27 mouse cellular contexts compared by ENCODE assay signal in genomic region chr16:37879750-37880419, GRCm38 (mm10). TPM values are rescaled to one million over a fixed set of nuclear protein-coding genes. Genes with fewer than 3 reads are reported as not detected.
DNase-seq lines count a peak whose midpoint lies in the region; ATAC-seq and TF ChIP-seq lines count a peak whose summit lies in the region.
"Had no signal": no experiment of that assay in that cellular context is flagged by ENCODE, and none has a peak within 500 bp of the region (broad histone marks: within the 10 kb centered on the region; RNA-seq: fewer than 3 reads in every experiment).

No protein-coding gene starts in this region.

- no peak overlapping the region for H3K9ac ChIP-seq in intestine, postnatal 0 days (ENCODE audit: low read depth, low read length)
- H3K9ac ChIP-seq in liver, embryonic 16.5 days (ENCODE audit: low read depth, low read length), result no peak overlapping the region
- H3K9ac ChIP-seq: embryonic facial prominence, embryonic 12.5 days; embryonic facial prominence, embryonic 15.5 days; forebrain, postnatal 0 days; heart, embryonic 12.5 days; hindbrain, embryonic 14.5 days had no signal

- peak; percentile 57; the same call in 1 of the 2 replicates for ATAC-seq in intestine, postnatal 0 days
- ATAC-seq in liver, embryonic 16.5 days (ENCODE audit: low read depth), result peak; percentile 76
- ATAC-seq: activated CD4-positive, CD25-positive, alpha-beta regulatory T cell, adult 4 months; forebrain, embryonic 14.5 days; forebrain, postnatal 0 days; hindbrain, postnatal 0 days had no signal

- TF ChIP-seq CTCF in intestine, postnatal 0 days (IDR thresholded peaks at IDR 0.05; ENCODE audit: low read depth), result no peak

- peak overlapping the region; percentile 3; the same call in 1 of the 2 replicates for H3K27ac ChIP-seq in intestine, postnatal 0 days (ENCODE audit: low read depth, low read length)
- peak overlapping the region; percentile 63 for H3K27ac ChIP-seq in liver, embryonic 16.5 days (ENCODE audit: low read length)
- H3K27ac ChIP-seq: embryonic facial prominence, embryonic 12.5 days; embryonic facial prominence, embryonic 15.5 days; heart, adult 2 months; hindbrain, embryonic 14.5 days; hindbrain, postnatal 0 days had no signal

- H3K27me3 ChIP-seq in intestine, postnatal 0 days (replicated peaks; ENCODE audit: control insufficient read depth, insufficient read depth, low read length), result no peaks in the 10 kb centered on the region
- H3K27me3 ChIP-seq in liver, embryonic 16.5 days (ENCODE audit: control insufficient read depth, insufficient read depth, low read depth, low read length), result no peaks in the 10 kb centered on the region
- H3K27me3 ChIP-seq: embryonic facial prominence, embryonic 12.5 days; embryonic facial prominence, embryonic 15.5 days; heart, embryonic 12.5 days had no signal

- H3K9me3 ChIP-seq in intestine, postnatal 0 days (ENCODE audit: control insufficient read depth), result no peaks in the 10 kb centered on the region
- H3K9me3 ChIP-seq in liver, embryonic 16.5 days (replicated peaks; ENCODE audit: control insufficient read depth, low read length), result no peaks in the 10 kb centered on the region
- H3K9me3 ChIP-seq: embryonic facial prominence, embryonic 12.5 days; embryonic facial prominence, embryonic 15.5 days; heart, embryonic 12.5 days had no signal

- 0 out of 2 replicates have a peak, but pooled peaks cover 4% of the 10 kb centered on the region for H3K4me1 ChIP-seq in intestine, postnatal 0 days (replicated peaks; ENCODE audit: control insufficient read depth, insufficient read depth, low read length)
- peaks cover 2% of the 10 kb centered on the region for H3K4me1 ChIP-seq in liver, embryonic 16.5 days (ENCODE audit: control insufficient read depth, low read depth, low read length)
- H3K4me1 ChIP-seq: embryonic facial prominence, embryonic 12.5 days had no signal

- DNase-seq in heart, adult 11 months, result peak; percentile 18
- no peak for DNase-seq in heart, adult 8-10 months (ENCODE audit: low spot score)
- DNase-seq in kidney, postnatal 10 days, result peak; percentile 1
- DNase-seq in kidney, postnatal 25 days, result no peak
- no peak for DNase-seq in embryo, embryonic 11 days
- DNase-seq in ovary, postnatal 10 days (ENCODE audit: low spot score), result no peak
- DNase-seq: adrenal gland, postnatal 10 days; adrenal gland, postnatal 36 days; cerebellum, adult 18-20 months; cerebellum, adult 9-10 months; cerebellum, postnatal 14 days; forebrain, postnatal 0 days; gastrocnemius, postnatal 25 days; heart, adult 2 months; heart, postnatal 14 days; heart, postnatal 4 days had no signal

- WGBS in intestine, postnatal 0 days, result 82% methylated on average over 4 of the region's 4 CpGs
- 72% methylated on average over 4 of the region's 4 CpGs for WGBS in liver, embryonic 16.5 days (ENCODE audit: insufficient replicate concordance)

- H3K36me3 ChIP-seq in intestine, postnatal 0 days (ENCODE audit: control insufficient read depth, insufficient read depth), result peaks cover 38% of the 10 kb centered on the region
- peaks cover 11% of the 10 kb centered on the region; the same call in 1 of the 2 replicates for H3K36me3 ChIP-seq in liver, embryonic 16.5 days (ENCODE audit: control insufficient read depth, insufficient read depth)

- no peak overlapping the region for H3K4me2 ChIP-seq in intestine, postnatal 0 days (replicated peaks; ENCODE audit: low read depth)
- H3K4me2 ChIP-seq in liver, embryonic 16.5 days (ENCODE audit: low read depth, low read length), result no peak overlapping the region
- H3K4me2 ChIP-seq: embryonic facial prominence, embryonic 12.5 days; embryonic facial prominence, embryonic 15.5 days; heart, embryonic 12.5 days; hindbrain, embryonic 14.5 days had no signal

- no peak overlapping the region for H3K4me3 ChIP-seq in intestine, postnatal 0 days (ENCODE audit: low read depth, low read length)
- no peak overlapping the region for H3K4me3 ChIP-seq in liver, embryonic 16.5 days (ENCODE audit: low read depth, low read length)
- H3K4me3 ChIP-seq: embryonic facial prominence, embryonic 12.5 days; embryonic facial prominence, embryonic 15.5 days; heart, adult 2 months; heart, embryonic 12.5 days had no signal

RNA-seq across cellular contexts. Expression of gene Lrrc58, which starts 11.7 kb away (rescaled TPM):
- total RNA-seq in heart, adult 8-10 months (2022), result 10 to 100 TPM; 57.2 to 67.5 (median 65.3) TPM
- 27.6 and 30.8 TPM in 2 replicates for polyA plus RNA-seq in intestine, postnatal 0 days (2015; fragmentation: Nextera tagmentation; extraction: Ambion mirVana)
- polyA plus RNA-seq in liver, embryonic 16.5 days (2015; fragmentation: Nextera tagmentation; extraction: Ambion mirVana), result 11.2 and 11.3 TPM in 2 replicates

RNA-seq across cellular contexts. Expression of gene Gm36028, which starts 18.9 kb away (rescaled TPM):
- 1 to 10 TPM in 3 of 4 experiments, under 1 TPM in 1; 0.90 to 1.4 (median 1.3) TPM for total RNA-seq in heart, adult 8-10 months (2022)
- 6.2 and 6.6 TPM in 2 replicates for polyA plus RNA-seq in intestine, postnatal 0 days (2015; fragmentation: Nextera tagmentation; extraction: Ambion mirVana)
- polyA plus RNA-seq in liver, embryonic 16.5 days (2015; fragmentation: Nextera tagmentation; extraction: Ambion mirVana), result 0.07 TPM in 1 of 2 replicates, not detected in the other
- total RNA-seq: ES-E14; forebrain, postnatal 0 days; gastrocnemius, adult 8-10 months; gastrocnemius, postnatal 25 days; hindbrain, postnatal 0 days had no signal
- polyA plus RNA-seq: activated CD4-positive, CD25-positive, alpha-beta regulatory T cell, adult 4 months; hindbrain, embryonic 14.5 days had no signal

RNA-seq across cellular contexts. Expression of gene Gpr156, which starts 36.4 kb away (rescaled TPM):
- under 1 TPM in 1 of 4 experiments, not detected in 3; 0.06 TPM for total RNA-seq in heart, adult 8-10 months (2022)
- polyA plus RNA-seq in intestine, postnatal 0 days (2015; fragmentation: Nextera tagmentation; extraction: Ambion mirVana), result 0.09 and 0.10 TPM in 2 replicates
- polyA plus RNA-seq in liver, embryonic 16.5 days (2015; fragmentation: Nextera tagmentation; extraction: Ambion mirVana), result not detected in 2 replicates
- total RNA-seq: gastrocnemius, adult 8-10 months had no signal
- polyA plus RNA-seq: activated CD4-positive, CD25-positive, alpha-beta regulatory T cell, adult 4 months had no signal

Comparison
In these comparisons a context has a peak if more than half of its experiments do, and no peak if none do; other contexts are left out.
1. DNase-seq: peak in heart, adult 11 months (single experiment) and kidney, postnatal 10 days (single experiment); none in heart, adult 8-10 months (single experiment), kidney, postnatal 25 days (0 of 2), embryo, embryonic 11 days (single experiment) and ovary, postnatal 10 days (single experiment).